Mouse (Mus musculus) heart, adult 2 months (tissue): Measurements from ENCODE around the gene Dcxr. TPM values are rescaled to one million over a fixed set of nuclear protein-coding genes. Genes with fewer than 3 reads are reported as not detected.
A peak's percentile ranks its signal among the peaks of the same experiment; 100 is the strongest.

Source experiments
- DNase-seq, 2 experiments: peaks; one replicate each; pipeline ENCODE4 v3.0.0; 2021
- H3K27ac ChIP-seq: fragments of 200-600 bp; 2 replicates; pipeline ENCODE4 v1.8.1; 2022
- H3K27me3 ChIP-seq: fragments of 200-500 bp; 2 replicates; pipeline ENCODE4 v1.6.1; 2012; ENCODE audit warnings: mild to moderate bottlenecking, low read length, inconsistent platforms, mixed read lengths; ENCODE audit not compliant: control insufficient read depth, insufficient read depth
- H3K36me3 ChIP-seq: fragments of 200-500 bp; 2 replicates; pipeline ENCODE4 v1.6.1; 2012; ENCODE audit warnings: low read length, inconsistent platforms; ENCODE audit not compliant: control insufficient read depth, insufficient read depth
- H3K4me1 ChIP-seq: fragments of 200-500 bp; 2 replicates; pipeline ENCODE4 v1.6.1; 2011; ENCODE audit warnings: low read length; ENCODE audit not compliant: control insufficient read depth, insufficient read depth
- H3K4me3 ChIP-seq: fragments of 200-600 bp; 2 replicates; pipeline ENCODE4 v1.8.1; 2022
- H3K79me2 ChIP-seq: fragments of 200-500 bp; replicated peaks from 2 replicates; pipeline ENCODE4 v1.6.1; 2012; ENCODE audit warnings: mild to moderate bottlenecking, inconsistent platforms, low read length, moderate library complexity, mixed read lengths; ENCODE audit not compliant: control insufficient read depth, insufficient read depth
- H3K9ac ChIP-seq: fragments of 200-500 bp; 2 replicates; pipeline ENCODE4 v1.6.1; 2012; ENCODE audit warnings: low read depth, mild to moderate bottlenecking, control low read depth, inconsistent platforms, low read length, mixed read lengths
- CTCF ChIP-seq: fragments of 200-600 bp; IDR thresholded peaks from 2 replicates; pipeline ENCODE4 v1.8.1; 2022; ENCODE audit warnings: antibody characterized with exemption, mild to moderate bottlenecking, moderate library complexity
- EP300 ChIP-seq: fragments of 200-500 bp; IDR thresholded peaks from 2 replicates; pipeline ENCODE4 v1.6.1; 2011; ENCODE audit warnings: low read depth, low read length, control low read depth; ENCODE audit not compliant: insufficient read depth
- POLR2A ChIP-seq: fragments of 200-500 bp; IDR thresholded peaks from 2 replicates; pipeline ENCODE4 v1.6.1; 2011; ENCODE audit warnings: mild to moderate bottlenecking, low read depth, low read length, control low read depth; ENCODE audit not compliant: insufficient read depth
- WGBS: fragments of 180-500 bp; shearing (Covaris S2); methylation state at CpG from one replicate; pipeline ENCODE4 v1.1.7; 2018; 5-methylcytosine and 5-hydroxymethylcytosine counted together
- intact Hi-C: fragments of 180-260 bp; cut with DNase I; formaldehyde crosslinking; loops from one replicate; pipeline ENCODE4 v1.15.1; 2025
- polyA plus RNA-seq: library from polyadenylated mRNA; depleted of rRNA; stranded (reverse); fragments of >200 nt; gene quantifications from 2 replicates; pipeline ENCODE4 v1.2.3, GENCODE M21; 2012
- total RNA-seq, 2 experiments: library from RNA; stranded (reverse); gene quantifications; 2 replicates each; pipeline ENCODE4 v1.2.3; 2021

Dcxr gene
- total and polyA plus RNA-seq, 3 experiments, result 12.1 to 35.5 (median 12.9) TPM

- Histone ChIP-seq H3K27ac (no peak overlapping the region), H3K9ac (no peak overlapping the region), H3K36me3 (peaks cover 3% of the 10 kb centered on the region; the same call in 1 of the 2 replicates), H3K4me3 (no peak overlapping the region), H3K79me2 (no peaks in the 10 kb centered on the region), H3K27me3 (no peaks in the 10 kb centered on the region), H3K4me1 (peaks cover 7% of the 10 kb centered on the region)
- WGBS, result 80% methylated on average over 7 of the region's 7 CpGs
- DNase-seq, result no peak
- intact Hi-C loops, result no loop called here
- TF ChIP-seq POLR2A (no peak), CTCF (no peak), EP300 (no peak)
These were observed 17.1 kb upstream of the Dcxr start for GRCm38 (mm10) chr11:120744121-120744701.

DNA sequence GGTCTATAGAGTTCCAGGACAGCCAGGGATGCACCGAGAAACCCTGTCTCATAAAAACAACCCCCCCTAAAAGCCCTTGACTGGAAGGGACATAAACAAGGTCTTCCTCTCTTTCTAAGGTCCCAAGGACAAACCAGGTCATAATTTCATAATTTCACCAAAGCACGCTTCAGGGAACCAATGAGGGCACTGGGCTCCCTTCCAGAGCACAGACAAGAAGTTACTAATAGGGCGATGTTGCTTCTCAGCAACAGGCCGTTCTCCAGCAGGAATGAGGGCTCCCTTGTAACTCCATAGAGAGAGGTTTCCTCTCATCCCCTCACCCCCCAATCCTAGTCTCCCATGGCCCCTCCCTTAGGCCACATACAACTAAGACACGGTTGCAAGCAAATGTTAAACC lies 13.9 kb upstream of the Dcxr start:
- WGBS, result 81% methylated on average over 5 of the region's 5 CpGs
- H3K27me3 ChIP-seq, result no peaks in the 10 kb centered on the region
- H3K4me1 ChIP-seq, result no peaks in the 10 kb centered on the region
- no peak for DNase-seq
- intact Hi-C loops, result no loop called here
- H3K36me3 ChIP-seq, result no peaks in the 10 kb centered on the region
- no peak overlapping the region for H3K4me3 ChIP-seq
- no peaks in the 10 kb centered on the region for H3K79me2 ChIP-seq
- no peak for TF ChIP-seq POLR2A
- TF ChIP-seq CTCF, result no peak
- no peak for TF ChIP-seq EP300
- H3K27ac ChIP-seq, result no peak overlapping the region
- H3K9ac ChIP-seq, result no peak overlapping the region

GRCm38 (mm10) chr11:120736424-120736823 lies 9.3 kb upstream of the Dcxr start:
- intact Hi-C loops, result no loop called here
- H3K36me3 ChIP-seq, result no peaks in the 10 kb centered on the region
- DNase-seq, result no peak
- H3K4me1 ChIP-seq, result peaks cover 14% of the 10 kb centered on the region
- no peak overlapping the region for H3K4me3 ChIP-seq
- H3K9ac ChIP-seq, result no peak overlapping the region
- WGBS, result 69% methylated on average over 6 of the region's 6 CpGs
- H3K79me2 ChIP-seq, result no peaks in the 10 kb centered on the region
- no peaks in the 10 kb centered on the region for H3K27me3 ChIP-seq
- H3K27ac ChIP-seq, result no peak overlapping the region
- TF ChIP-seq CTCF, result no peak
- TF ChIP-seq POLR2A, result no peak
- TF ChIP-seq EP300, result no peak

DNA sequence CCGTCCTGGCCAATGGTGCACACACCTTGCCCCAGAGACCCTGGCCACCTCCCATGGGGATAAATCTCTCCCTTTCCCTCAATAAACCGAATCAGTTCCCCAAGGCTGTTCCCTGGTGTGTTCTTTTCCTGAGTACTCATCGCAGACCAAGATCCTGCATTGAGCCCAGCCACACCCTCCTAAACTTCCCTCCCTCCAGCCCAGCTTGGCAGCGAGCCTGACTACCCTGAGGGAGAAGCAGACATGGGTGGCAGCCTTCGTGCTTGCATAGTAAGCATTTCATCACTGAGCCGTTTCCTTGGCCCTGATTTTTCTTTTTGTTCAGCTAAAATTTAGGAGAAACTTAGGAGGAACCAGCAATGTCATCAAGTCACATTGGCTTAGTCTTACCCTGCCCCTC lies 6.4 kb upstream of the Dcxr start:
- Histone ChIP-seq H3K79me2 (no peaks in the 10 kb centered on the region), H3K4me3 (no peak overlapping the region), H3K27me3 (no peaks in the 10 kb centered on the region), H3K36me3 (no peaks in the 10 kb centered on the region), H3K4me1 (peaks cover 15% of the 10 kb centered on the region), H3K9ac (no peak overlapping the region), H3K27ac (no peak overlapping the region)
- TF ChIP-seq POLR2A (no peak), EP300 (peak; percentile 45; the same call in 1 of the 2 replicates)
- DNase-seq, result peak; percentile 57 to 75
- 28% methylated on average over 6 of the region's 6 CpGs for WGBS
- intact Hi-C loops, result no loop called here

DNA sequence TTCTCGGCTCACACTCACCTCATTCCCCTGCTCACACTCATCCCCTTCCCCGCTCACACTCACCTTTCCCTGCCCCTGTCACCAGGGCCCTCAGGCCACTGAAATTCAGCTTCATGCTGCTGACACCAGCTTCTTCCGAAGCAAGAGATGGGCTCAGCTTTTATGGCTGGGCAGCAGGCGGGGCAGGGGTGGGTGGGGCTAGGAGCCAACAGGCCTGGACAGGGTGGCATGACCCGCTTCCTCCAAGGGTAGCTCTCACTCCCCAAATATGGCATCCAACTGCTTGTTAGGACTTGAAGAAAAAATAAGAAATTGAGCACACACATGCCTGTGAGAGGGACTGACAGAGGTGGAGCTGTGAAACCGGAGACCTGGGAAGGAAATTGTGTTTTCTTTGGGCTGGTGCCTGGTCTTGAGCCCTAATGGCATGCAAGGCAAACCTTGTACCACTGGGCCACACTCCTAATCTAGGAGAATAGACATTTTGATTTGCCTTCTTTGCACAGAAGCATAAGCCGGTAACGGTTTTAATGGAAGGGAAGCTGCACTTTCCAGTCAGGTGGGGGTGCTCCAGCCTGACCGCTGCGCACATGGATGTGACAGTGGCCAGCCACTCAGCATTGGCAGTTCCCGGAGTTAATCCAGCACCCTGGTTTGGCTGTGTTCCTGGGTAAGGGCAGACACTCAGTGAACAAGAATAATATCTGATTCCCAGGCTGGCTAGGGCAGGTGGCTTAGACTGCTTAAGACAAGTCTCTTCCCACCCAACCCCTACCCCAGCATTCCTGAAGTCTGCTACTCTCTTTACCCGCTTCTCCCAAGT lies 5.0 kb upstream of the Dcxr start, which contains the start of gene Cbr2:
Gene Cbr2 (minus strand): TSS at position 257 of the 823 bp plus-strand sequence.
- no peaks in the 10 kb centered on the region for H3K27me3 ChIP-seq
- no peak within 1 kb of the TSS for H3K27ac ChIP-seq
- H3K79me2 ChIP-seq, result no peaks in the 10 kb centered on the region
- H3K9ac ChIP-seq, result no peak within 1 kb of the TSS; the same call in 1 of the 2 replicates
- peak; percentile 59 to 67 for DNase-seq
- H3K4me3 ChIP-seq, result no peak within 1 kb of the TSS
- TF ChIP-seq EP300, result peak; percentile 82; the same call in 1 of the 2 replicates
- TF ChIP-seq CTCF, result peak; percentile 27
- TF ChIP-seq POLR2A, result peak; percentile 47; the same call in 1 of the 2 replicates
- 51% methylated on average over 12 of the region's 12 CpGs for WGBS
- H3K4me1 ChIP-seq, result peaks cover 15% of the 10 kb centered on the region
- intact Hi-C loops, result no loop called here
- H3K36me3 ChIP-seq, result no peaks in the 10 kb centered on the region

DNA sequence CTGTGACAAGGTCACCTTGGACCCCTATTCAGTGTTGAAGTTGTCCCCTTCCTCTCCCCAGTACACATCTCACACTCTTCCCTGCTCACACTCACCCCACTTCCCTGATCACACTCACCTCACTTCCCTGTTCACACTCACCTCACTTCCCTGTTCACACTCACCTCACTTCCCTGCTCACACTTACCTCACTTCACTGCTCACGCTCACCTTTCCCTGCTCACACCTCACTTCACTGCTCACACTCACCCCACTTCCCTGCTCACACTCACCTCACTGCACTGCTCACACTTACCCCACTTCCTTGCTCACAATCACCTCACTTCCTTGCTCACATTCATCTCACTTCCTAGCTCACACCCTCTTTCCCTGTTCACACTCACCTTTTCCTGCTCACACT lies 4.3 kb upstream of the Dcxr start:
- no peaks in the 10 kb centered on the region for H3K79me2 ChIP-seq
- peaks cover 16% of the 10 kb centered on the region for H3K4me1 ChIP-seq
- H3K9ac ChIP-seq, result no peak overlapping the region; the same call in 1 of the 2 replicates
- intact Hi-C loops, result no loop called here
- WGBS, result 88% methylated on average over 1 of the region's 1 CpGs
- H3K36me3 ChIP-seq, result no peaks in the 10 kb centered on the region
- TF ChIP-seq CTCF, result no peak
- no peak for TF ChIP-seq EP300
- TF ChIP-seq POLR2A, result no peak
- DNase-seq, result no peak
- no peak overlapping the region for H3K27ac ChIP-seq
- H3K4me3 ChIP-seq, result no peak overlapping the region
- H3K27me3 ChIP-seq, result no peaks in the 10 kb centered on the region
